Mouse (Mus musculus) liver, postnatal 0 days (tissue): ENCODE measurements at regions not wholly inside any gene's neighbourhood (a gene's known extent, or its start where the extent isn't known, plus 50 kb on each side); places are given as distances from the start of the nearest gene placed in this dataset.

Experiments
- CTCF ChIP-seq: sonication (generic); IDR thresholded peaks from 2 replicates; pipeline ENCODE4 v1.5.1; 2016; ENCODE audit warnings: antibody characterized with exemption, low read depth
- EP300 ChIP-seq: IDR thresholded peaks from 2 replicates; pipeline ENCODE4 v1.6.1; 2016; ENCODE audit warnings: antibody characterized with exemption, low read depth, mild to moderate bottlenecking

DNA sequence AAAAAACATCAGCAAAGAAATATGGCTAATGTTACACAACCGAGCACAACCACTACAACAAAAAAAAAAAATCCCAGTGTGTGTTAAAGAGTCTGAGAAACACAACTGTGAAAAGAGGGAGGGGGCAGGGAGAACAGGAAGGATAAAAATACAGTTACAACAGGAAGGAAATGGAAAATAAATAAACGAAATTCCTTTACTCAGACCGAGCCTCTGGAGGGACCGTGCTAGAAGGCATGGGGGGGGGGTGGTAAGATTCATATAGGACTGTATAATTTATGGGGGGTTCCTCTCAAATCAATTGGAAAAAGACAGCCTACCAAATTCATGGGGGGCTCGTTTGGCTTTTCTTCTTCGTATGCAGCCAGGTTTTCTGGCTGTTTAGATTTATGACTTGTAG lies 228.5 kb downstream of the Kcnrg start:
- TF ChIP-seq CTCF (no peak), EP300 (no peak)
